Mouse (Mus musculus) limb, embryonic 14.5 days (tissue): ENCODE measurements at regions not wholly inside any gene's neighbourhood (a gene's known extent, or its start where the extent isn't known, plus 50 kb on each side); places are given as distances from the start of the nearest gene placed in this dataset.

ENCODE experiments used
- ATAC-seq: fragments of 200-750 bp; cut with Nextera tagmentation; 2 replicates; pipeline ENCODE4 v1.8.0; 2017; ENCODE audit warnings: low read depth, moderate number of reproducible peaks, moderate TSS enrichment; ENCODE audit not compliant: low FRiP score
- DNase-seq: peaks from one replicate; pipeline ENCODE4 v3.0.0-alpha.2; 2015; ENCODE audit warnings: low spot score
- H3K27ac ChIP-seq: fragments of 300-500 bp; sonication (generic); replicated peaks from 2 replicates; pipeline ENCODE4 v1.5.1; 2014; ENCODE audit warnings: low read depth, mild to moderate bottlenecking, low read length, moderate library complexity, mixed read lengths
- H3K27me3 ChIP-seq: fragments of 300-500 bp; sonication (generic); 2 replicates; pipeline ENCODE4 v1.6.1; 2014; ENCODE audit warnings: low read length, mixed read lengths; ENCODE audit not compliant: control insufficient read depth, insufficient read depth
- H3K36me3 ChIP-seq: fragments of 300-500 bp; sonication (generic); 2 replicates; pipeline ENCODE4 v1.6.1; 2014; ENCODE audit warnings: mild to moderate bottlenecking, low read length, moderate library complexity, mixed read lengths; ENCODE audit not compliant: control insufficient read depth, insufficient read depth
- H3K4me1 ChIP-seq: fragments of 300-500 bp; sonication (generic); 2 replicates; pipeline ENCODE4 v1.6.1; 2014; ENCODE audit warnings: antibody characterized with exemption, low read length, mixed read lengths; ENCODE audit not compliant: control insufficient read depth, insufficient read depth
- H3K4me2 ChIP-seq: fragments of 300-500 bp; sonication (generic); replicated peaks from 2 replicates; pipeline ENCODE4 v1.6.1; 2014; ENCODE audit warnings: low read depth, mild to moderate bottlenecking, low read length, moderate library complexity; ENCODE audit not compliant: severe bottlenecking
- H3K4me3 ChIP-seq: fragments of 300-500 bp; sonication (generic); replicated peaks from 2 replicates; pipeline ENCODE4 v1.5.1; 2014; ENCODE audit warnings: low read length
- H3K9ac ChIP-seq: fragments of 300-500 bp; sonication (generic); 2 replicates; pipeline ENCODE4 v1.6.1; 2014; ENCODE audit warnings: mild to moderate bottlenecking, low read depth, low read length, moderate library complexity; ENCODE audit not compliant: severe bottlenecking
- H3K9me3 ChIP-seq: fragments of 300-500 bp; sonication (generic); 2 replicates; pipeline ENCODE4 v1.6.1; 2016; ENCODE audit warnings: low read length; ENCODE audit not compliant: control insufficient read depth
- POLR2A ChIP-seq: fragments of 200-500 bp; IDR thresholded peaks from 2 replicates; pipeline ENCODE4 v1.8.0; 2012; ENCODE audit warnings: inconsistent platforms, mild to moderate bottlenecking, moderate library complexity, borderline replicate concordance; ENCODE audit not compliant: insufficient read depth, insufficient read length; ENCODE audit errors: extremely low read depth
- WGBS: fragments of 180-500 bp; shearing (Covaris S2); extraction: QIAGEN DNeasy Blood & Tissue Kit; methylation state at CpG from one replicate; pipeline ENCODE4 v1.1.7; 2014; 5-methylcytosine and 5-hydroxymethylcytosine counted together

DNA sequence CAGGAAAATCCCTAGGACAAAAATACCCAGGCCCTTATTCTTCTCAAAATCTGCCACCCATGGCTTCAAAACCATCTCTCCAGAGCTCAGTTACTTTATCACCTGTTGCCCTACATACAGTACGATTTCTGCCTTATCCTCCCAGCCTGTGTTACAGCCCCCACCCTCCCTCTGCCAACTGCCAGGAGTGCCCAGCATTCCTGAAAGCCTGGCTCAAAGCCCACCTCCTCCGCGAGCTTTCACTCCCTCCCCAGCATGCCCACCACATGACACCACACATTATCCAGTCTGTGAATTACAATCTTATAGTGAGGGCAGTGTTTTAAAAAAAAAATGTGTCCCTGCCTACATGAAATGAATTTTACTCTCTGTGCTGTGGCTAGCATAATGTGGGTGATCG lies 320.3 kb upstream of the Slc24a5 start:
- H3K4me2 ChIP-seq: no peak overlapping the region
- H3K4me3 ChIP-seq: no peak overlapping the region
- DNase-seq (peak; percentile 13), ATAC-seq (peak; percentile 57)
- TF ChIP-seq POLR2A: no peak
- H3K9ac ChIP-seq: no peak overlapping the region
- H3K27ac ChIP-seq: no peak overlapping the region
- no peaks in the 10 kb centered on the region for H3K36me3 ChIP-seq
- no peaks in the 10 kb centered on the region for H3K27me3 ChIP-seq
- no peaks in the 10 kb centered on the region for H3K4me1 ChIP-seq
- H3K9me3 ChIP-seq: no peaks in the 10 kb centered on the region
- WGBS: 56% methylated on average over 4 of the region's 4 CpGs

DNA sequence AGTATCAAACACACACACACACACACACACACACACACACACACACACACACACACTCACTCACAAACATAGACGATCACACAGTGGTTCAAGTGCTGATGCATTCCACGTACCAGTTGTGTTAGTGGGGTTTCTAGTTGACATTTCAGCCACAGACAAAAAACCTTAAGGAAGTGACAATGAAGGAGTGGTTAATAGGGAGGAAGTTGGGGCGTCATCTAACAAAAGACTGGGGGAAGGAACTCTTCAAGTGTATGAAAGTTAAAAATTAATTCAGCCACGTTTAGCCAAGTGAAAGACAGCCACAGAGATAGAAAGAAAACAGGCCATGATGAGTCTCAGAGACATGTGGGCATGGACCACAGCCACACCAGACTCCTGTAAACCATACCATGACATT lies 316.1 kb upstream of the Slc24a5 start:
- ATAC-seq: no peak
- H3K27ac ChIP-seq: no peak overlapping the region
- no peaks in the 10 kb centered on the region for H3K4me1 ChIP-seq
- no peak for DNase-seq
- WGBS: 76% methylated on average over 4 of the region's 4 CpGs
- TF ChIP-seq POLR2A: no peak
- H3K4me3 ChIP-seq: no peak overlapping the region
- H3K4me2 ChIP-seq: no peak overlapping the region
- H3K9ac ChIP-seq: no peak overlapping the region
- H3K27me3 ChIP-seq: no peaks in the 10 kb centered on the region
- H3K36me3 ChIP-seq: no peaks in the 10 kb centered on the region
- no peaks in the 10 kb centered on the region for H3K9me3 ChIP-seq

DNA sequence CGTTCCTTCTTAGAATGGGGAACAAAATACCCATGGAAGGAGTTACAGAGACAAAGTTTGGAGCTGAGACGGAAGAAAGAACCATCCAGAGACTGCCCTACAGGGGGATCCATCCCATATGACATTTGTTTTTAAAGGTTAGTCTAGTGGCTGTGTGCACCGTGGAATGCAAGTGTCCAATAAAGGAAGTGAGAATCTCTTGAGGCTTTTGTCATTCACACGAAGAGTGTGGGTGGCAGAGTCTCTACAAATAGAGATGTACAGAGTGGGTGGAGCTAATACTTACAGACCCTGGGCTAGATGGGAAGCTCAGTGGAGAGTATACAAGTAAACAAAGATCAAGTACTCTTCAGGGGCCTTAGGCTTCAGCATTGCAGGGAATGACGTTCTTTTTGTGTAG lies 314.2 kb upstream of the Slc24a5 start:
- Histone ChIP-seq H3K9me3 (no peaks in the 10 kb centered on the region), H3K27ac (no peak overlapping the region), H3K4me1 (no peaks in the 10 kb centered on the region), H3K4me3 (no peak overlapping the region), H3K9ac (no peak overlapping the region), H3K27me3 (no peaks in the 10 kb centered on the region), H3K36me3 (no peaks in the 10 kb centered on the region), H3K4me2 (no peak overlapping the region)
- no peak for TF ChIP-seq POLR2A
- 82% methylated on average over 5 of the region's 5 CpGs for WGBS
- ATAC-seq (no peak), DNase-seq (no peak)

DNA sequence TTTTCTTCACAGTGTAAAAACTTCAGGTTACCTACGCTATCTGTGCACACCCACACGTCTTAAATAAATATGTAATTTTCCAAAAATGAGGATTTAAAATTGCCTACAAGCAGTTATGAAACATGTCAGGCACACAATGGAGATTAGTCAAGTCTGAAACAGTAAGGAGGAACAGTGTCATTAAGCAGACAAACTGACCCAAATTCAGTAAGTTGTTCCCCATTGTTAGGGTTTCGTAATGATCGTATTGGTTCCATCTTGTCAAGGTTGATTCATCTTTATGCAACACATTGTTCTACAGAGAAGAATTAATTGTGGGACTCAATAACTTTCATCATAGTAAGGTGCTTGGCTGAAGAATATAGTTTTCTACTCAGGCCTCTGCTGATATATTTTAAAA lies 312.7 kb upstream of the Slc24a5 start:
- Histone ChIP-seq H3K4me1 (no peaks in the 10 kb centered on the region), H3K4me2 (no peak overlapping the region), H3K36me3 (no peaks in the 10 kb centered on the region), H3K4me3 (no peak overlapping the region), H3K9me3 (no peaks in the 10 kb centered on the region), H3K27me3 (no peaks in the 10 kb centered on the region), H3K9ac (no peak overlapping the region), H3K27ac (no peak overlapping the region)
- ATAC-seq (no peak), DNase-seq (no peak)
- WGBS: 95% methylated on average over 4 of the region's 4 CpGs
- no peak for TF ChIP-seq POLR2A

DNA sequence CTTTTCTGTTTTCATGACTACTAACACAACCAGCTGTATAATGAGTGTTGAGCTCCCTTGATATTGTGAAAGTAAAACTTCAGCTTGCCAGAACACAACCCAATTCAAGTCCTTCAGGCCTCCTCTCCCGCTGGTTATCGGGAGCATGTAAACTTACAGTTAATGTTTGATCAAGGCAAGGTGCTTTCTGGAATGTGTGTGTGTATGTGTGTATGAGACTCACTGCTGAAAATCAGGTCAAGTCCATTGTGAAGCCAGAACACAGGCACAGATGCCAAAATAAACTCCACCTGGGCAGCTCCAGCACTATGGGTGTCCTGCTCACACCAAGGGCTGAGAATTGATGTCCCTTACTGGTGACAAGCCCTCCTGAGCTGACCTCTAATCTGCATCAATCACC lies 308.9 kb upstream of the Slc24a5 start:
- Histone ChIP-seq H3K27ac (no peak overlapping the region), H3K4me3 (no peak overlapping the region), H3K9me3 (no peaks in the 10 kb centered on the region), H3K36me3 (no peaks in the 10 kb centered on the region), H3K9ac (no peak overlapping the region), H3K4me1 (no peaks in the 10 kb centered on the region), H3K27me3 (no peaks in the 10 kb centered on the region), H3K4me2 (no peak overlapping the region)
- DNase-seq (no peak), ATAC-seq (no peak)
- TF ChIP-seq POLR2A: no peak
- WGBS: 79% methylated on average over 2 of the region's 2 CpGs

DNA sequence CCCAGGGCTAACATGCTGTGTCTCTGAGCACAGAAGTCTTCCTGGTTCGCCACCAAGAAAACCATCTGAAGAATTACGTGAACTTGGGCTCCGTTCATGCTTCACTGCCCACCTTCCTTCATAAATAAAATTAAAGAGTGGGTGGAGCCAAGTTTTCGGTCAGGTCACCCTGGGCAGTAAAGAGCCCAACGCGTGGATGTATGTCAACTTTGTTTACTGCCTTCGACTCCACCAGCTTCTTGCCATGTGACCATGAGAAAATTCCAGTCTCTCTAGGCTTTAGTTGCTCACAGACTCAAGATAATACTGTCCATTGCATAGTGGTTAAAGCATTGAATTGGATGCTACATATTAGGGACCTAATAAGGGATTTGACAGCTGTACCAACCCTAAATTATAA lies 304.3 kb upstream of the Slc24a5 start:
- WGBS: 57% methylated on average over 7 of the region's 7 CpGs
- H3K4me1 ChIP-seq: no peaks in the 10 kb centered on the region
- H3K27ac ChIP-seq: no peak overlapping the region
- H3K27me3 ChIP-seq: no peaks in the 10 kb centered on the region
- no peak overlapping the region for H3K9ac ChIP-seq
- DNase-seq (no peak), ATAC-seq (no peak)
- no peak overlapping the region for H3K4me2 ChIP-seq
- H3K4me3 ChIP-seq: no peak overlapping the region
- no peaks in the 10 kb centered on the region for H3K9me3 ChIP-seq
- TF ChIP-seq POLR2A: no peak
- no peaks in the 10 kb centered on the region for H3K36me3 ChIP-seq
